23 mouse cellular contexts compared by ENCODE assay signal in the genomic region with DNA sequence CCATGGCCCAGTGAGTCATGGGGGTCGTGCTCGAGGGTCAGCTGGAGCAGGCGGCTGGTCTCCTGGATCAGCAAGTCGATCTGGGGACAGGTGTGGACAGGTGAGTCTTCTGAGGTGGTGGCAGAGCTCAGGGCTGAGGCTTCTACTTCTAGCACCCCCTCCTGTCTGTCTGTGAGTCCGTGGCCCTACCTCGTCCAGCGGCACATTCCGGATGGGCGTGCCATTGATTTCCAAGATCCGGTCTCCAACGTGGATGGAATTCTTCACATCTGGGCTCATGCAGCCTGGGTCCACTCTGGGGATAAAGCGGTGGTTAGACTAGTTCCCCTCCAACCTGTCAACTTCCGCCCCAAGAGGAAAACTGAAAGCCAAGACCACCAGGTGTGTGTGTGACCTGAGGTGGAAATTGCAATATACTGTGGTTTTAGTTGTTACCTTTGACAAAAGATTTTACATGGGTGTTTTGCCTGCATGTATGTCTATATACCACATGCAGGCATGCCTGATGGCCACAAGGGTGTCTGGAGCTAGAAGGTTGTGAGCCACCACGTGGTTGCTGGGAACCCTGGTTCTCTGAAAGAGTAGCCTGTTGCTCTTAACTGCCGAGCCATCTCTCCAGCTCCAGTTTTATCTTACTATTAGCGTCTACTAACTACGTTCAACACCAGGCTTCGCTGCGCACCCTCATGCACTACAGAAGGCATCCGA. TPM values are rescaled to one million over a fixed set of nuclear protein-coding genes. Genes with fewer than 3 reads are reported as not detected.
DNase-seq lines count a peak whose midpoint lies in the region; ATAC-seq and TF ChIP-seq lines count a peak whose summit lies in the region.
"Had no signal": no experiment of that assay in that cellular context is flagged by ENCODE, and none has a peak within 500 bp of the region (broad histone marks: within the 10 kb centered on the region; RNA-seq: fewer than 3 reads in every experiment).

No protein-coding gene starts in this region.

- H3K27me3 ChIP-seq in hindbrain, embryonic 12.5 days, result no peaks in the 10 kb centered on the region
- H3K27me3 ChIP-seq in hindbrain, embryonic 11.5 days (ENCODE audit: control insufficient read depth, insufficient read depth, low read length), result no peaks in the 10 kb centered on the region
- H3K27me3 ChIP-seq in lung, postnatal 0 days (replicated peaks; ENCODE audit: insufficient read depth, low read length), result no peaks in the 10 kb centered on the region
- H3K27me3 ChIP-seq: CH12.LX; embryonic facial prominence, embryonic 13.5 days; forebrain, embryonic 12.5 days; hindbrain, embryonic 15.5 days; limb, embryonic 15.5 days; midbrain, embryonic 12.5 days; neural tube, embryonic 12.5 days had no signal

- peak overlapping the region; percentile 24; the same call in 1 of the 2 replicates for H3K9ac ChIP-seq in hindbrain, embryonic 12.5 days
- no peak overlapping the region for H3K9ac ChIP-seq in hindbrain, embryonic 11.5 days (ENCODE audit: low read depth, low read length)
- no peak overlapping the region for H3K9ac ChIP-seq in lung, postnatal 0 days (replicated peaks; ENCODE audit: low read depth)
- H3K9ac ChIP-seq: embryonic facial prominence, embryonic 13.5 days; forebrain, embryonic 12.5 days; hindbrain, embryonic 15.5 days; limb, embryonic 15.5 days; midbrain, embryonic 12.5 days; neural tube, embryonic 12.5 days had no signal

- peak; percentile 26 for TF ChIP-seq CTCF in lung, postnatal 0 days (IDR thresholded peaks at IDR 0.05)

- H3K4me2 ChIP-seq in hindbrain, embryonic 12.5 days (replicated peaks), result no peak overlapping the region
- H3K4me2 ChIP-seq in hindbrain, embryonic 11.5 days (replicated peaks; ENCODE audit: low read depth, low read length), result no peak overlapping the region
- no peak overlapping the region for H3K4me2 ChIP-seq in lung, postnatal 0 days (replicated peaks; ENCODE audit: low read depth, low read length)
- H3K4me2 ChIP-seq: embryonic facial prominence, embryonic 13.5 days; forebrain, embryonic 12.5 days; heart, embryonic 11.5 days; hindbrain, embryonic 15.5 days; limb, embryonic 15.5 days; midbrain, embryonic 12.5 days; neural tube, embryonic 12.5 days had no signal

- no peak for ATAC-seq in hindbrain, embryonic 12.5 days (ENCODE audit: low FRiP score)
- no peak for ATAC-seq in hindbrain, embryonic 11.5 days (ENCODE audit: low FRiP score)
- no peak for ATAC-seq in lung, postnatal 0 days

- DNase-seq in hindbrain, embryonic 11.5 days (ENCODE audit: low spot score), result no peak
- no peak for DNase-seq in lung, postnatal 0 days (ENCODE audit: low spot score)
- DNase-seq in lung, postnatal 14 days, result no peak
- DNase-seq in R1 (ENCODE audit: low read depth, low spot score), result peak; percentile 92
- DNase-seq in testis, postnatal 14 days (ENCODE audit: low spot score), result no peak
- no peak for DNase-seq in neural tube, embryonic 10.5 days (ENCODE audit: extremely low spot score, low spot score)
- DNase-seq: B cell, adult 2 months; cerebellum, adult 18-20 months; layer of hippocampus, adult 9-11 months; thymus, adult 18-20 months; thymus, postnatal 36 days had no signal

- no peak overlapping the region for H3K27ac ChIP-seq in hindbrain, embryonic 12.5 days
- H3K27ac ChIP-seq in hindbrain, embryonic 11.5 days (ENCODE audit: low read depth, low read length), result no peak overlapping the region
- no peak overlapping the region for H3K27ac ChIP-seq in lung, postnatal 0 days (ENCODE audit: low read length)
- H3K27ac ChIP-seq: embryonic facial prominence, embryonic 13.5 days; forebrain, embryonic 12.5 days; gastrocnemius, adult 2 months; hindbrain, embryonic 15.5 days; left cerebral cortex, adult 2 months; limb, embryonic 15.5 days; midbrain, embryonic 12.5 days; neural tube, embryonic 12.5 days had no signal

- H3K36me3 ChIP-seq in hindbrain, embryonic 12.5 days, result peaks cover 72% of the 10 kb centered on the region
- H3K36me3 ChIP-seq in hindbrain, embryonic 11.5 days (ENCODE audit: control insufficient read depth, insufficient read depth, low read length), result peaks cover 6% of the 10 kb centered on the region; the same call in 1 of the 2 replicates
- peaks cover 30% of the 10 kb centered on the region; the same call in 1 of the 2 replicates for H3K36me3 ChIP-seq in lung, postnatal 0 days (ENCODE audit: insufficient read depth, low read length)

- H3K4me3 ChIP-seq in hindbrain, embryonic 12.5 days, result no peak overlapping the region
- H3K4me3 ChIP-seq in hindbrain, embryonic 11.5 days (ENCODE audit: low read depth, low read length), result no peak overlapping the region
- H3K4me3 ChIP-seq in lung, postnatal 0 days (ENCODE audit: low read depth, low read length), result no peak overlapping the region
- H3K4me3 ChIP-seq: embryonic facial prominence, embryonic 13.5 days; erythroblast, embryonic 14.5 days; forebrain, embryonic 12.5 days; gastrocnemius, adult 2 months; hindbrain, embryonic 15.5 days; left cerebral cortex, adult 2 months; limb, embryonic 15.5 days; midbrain, embryonic 12.5 days; neural tube, embryonic 12.5 days had no signal

- no peaks in the 10 kb centered on the region for H3K9me3 ChIP-seq in hindbrain, embryonic 12.5 days (replicated peaks)
- H3K9me3 ChIP-seq in hindbrain, embryonic 11.5 days (ENCODE audit: control insufficient read depth, low read length), result no peaks in the 10 kb centered on the region
- no peaks in the 10 kb centered on the region for H3K9me3 ChIP-seq in lung, postnatal 0 days (ENCODE audit: low read length)
- H3K9me3 ChIP-seq: embryonic facial prominence, embryonic 13.5 days; forebrain, embryonic 12.5 days; hindbrain, embryonic 15.5 days; limb, embryonic 15.5 days; midbrain, embryonic 12.5 days; neural tube, embryonic 12.5 days had no signal

- TF ChIP-seq EP300 in lung, postnatal 0 days (IDR thresholded peaks at IDR 0.05), result no peak

- 75% methylated on average over 20 of the region's 20 CpGs for WGBS in hindbrain, embryonic 12.5 days
- 80% methylated on average over 20 of the region's 20 CpGs for WGBS in hindbrain, embryonic 11.5 days
- 80% methylated on average over 20 of the region's 20 CpGs for WGBS in lung, postnatal 0 days

- peaks cover 13% of the 10 kb centered on the region for H3K4me1 ChIP-seq in hindbrain, embryonic 12.5 days
- 0 out of 2 replicates have a peak, but pooled peaks cover 5% of the 10 kb centered on the region for H3K4me1 ChIP-seq in hindbrain, embryonic 11.5 days (replicated peaks; ENCODE audit: control insufficient read depth, insufficient read depth, low read length)
- H3K4me1 ChIP-seq in lung, postnatal 0 days (ENCODE audit: insufficient read depth, low read depth, low read length), result no peaks in the 10 kb centered on the region
- H3K4me1 ChIP-seq: embryonic facial prominence, embryonic 13.5 days; limb, embryonic 15.5 days had no signal

RNA-seq across cellular contexts. Expression of gene Limk1, which starts 19.2 kb away (rescaled TPM):
- polyA plus RNA-seq in hindbrain, embryonic 12.5 days (2016; fragmentation: Nextera tagmentation; extraction: Ambion mirVana), result 19.5 and 20.9 TPM in 2 replicates
- 12.4 and 14.7 TPM in 2 replicates for polyA plus RNA-seq in hindbrain, embryonic 11.5 days (2014; fragmentation: Nextera tagmentation; extraction: Ambion mirVana)
- polyA plus RNA-seq in lung, postnatal 0 days (2015; fragmentation: Nextera tagmentation; extraction: Ambion mirVana), result 7.2 and 10.2 TPM in 2 replicates

RNA-seq across cellular contexts. Expression of gene Eif4h, which starts 29.9 kb away (rescaled TPM):
- 397 and 418 TPM in 2 replicates for polyA plus RNA-seq in hindbrain, embryonic 12.5 days (2016; fragmentation: Nextera tagmentation; extraction: Ambion mirVana)
- 434 and 445 TPM in 2 replicates for polyA plus RNA-seq in hindbrain, embryonic 11.5 days (2014; fragmentation: Nextera tagmentation; extraction: Ambion mirVana)
- 403 and 485 TPM in 2 replicates for polyA plus RNA-seq in lung, postnatal 0 days (2015; fragmentation: Nextera tagmentation; extraction: Ambion mirVana)

RNA-seq across cellular contexts. Expression of gene Lat2, which starts 54.3 kb away (rescaled TPM):
- 3.4 and 5.2 TPM in 2 replicates for polyA plus RNA-seq in hindbrain, embryonic 12.5 days (2016; fragmentation: Nextera tagmentation; extraction: Ambion mirVana)
- polyA plus RNA-seq in hindbrain, embryonic 11.5 days (2014; fragmentation: Nextera tagmentation; extraction: Ambion mirVana), result 0.77 and 3.1 TPM in 2 replicates
- 3.0 and 3.2 TPM in 2 replicates for polyA plus RNA-seq in lung, postnatal 0 days (2015; fragmentation: Nextera tagmentation; extraction: Ambion mirVana)
